10 mouse cellular contexts compared by ENCODE assay signal in the genomic region with DNA sequence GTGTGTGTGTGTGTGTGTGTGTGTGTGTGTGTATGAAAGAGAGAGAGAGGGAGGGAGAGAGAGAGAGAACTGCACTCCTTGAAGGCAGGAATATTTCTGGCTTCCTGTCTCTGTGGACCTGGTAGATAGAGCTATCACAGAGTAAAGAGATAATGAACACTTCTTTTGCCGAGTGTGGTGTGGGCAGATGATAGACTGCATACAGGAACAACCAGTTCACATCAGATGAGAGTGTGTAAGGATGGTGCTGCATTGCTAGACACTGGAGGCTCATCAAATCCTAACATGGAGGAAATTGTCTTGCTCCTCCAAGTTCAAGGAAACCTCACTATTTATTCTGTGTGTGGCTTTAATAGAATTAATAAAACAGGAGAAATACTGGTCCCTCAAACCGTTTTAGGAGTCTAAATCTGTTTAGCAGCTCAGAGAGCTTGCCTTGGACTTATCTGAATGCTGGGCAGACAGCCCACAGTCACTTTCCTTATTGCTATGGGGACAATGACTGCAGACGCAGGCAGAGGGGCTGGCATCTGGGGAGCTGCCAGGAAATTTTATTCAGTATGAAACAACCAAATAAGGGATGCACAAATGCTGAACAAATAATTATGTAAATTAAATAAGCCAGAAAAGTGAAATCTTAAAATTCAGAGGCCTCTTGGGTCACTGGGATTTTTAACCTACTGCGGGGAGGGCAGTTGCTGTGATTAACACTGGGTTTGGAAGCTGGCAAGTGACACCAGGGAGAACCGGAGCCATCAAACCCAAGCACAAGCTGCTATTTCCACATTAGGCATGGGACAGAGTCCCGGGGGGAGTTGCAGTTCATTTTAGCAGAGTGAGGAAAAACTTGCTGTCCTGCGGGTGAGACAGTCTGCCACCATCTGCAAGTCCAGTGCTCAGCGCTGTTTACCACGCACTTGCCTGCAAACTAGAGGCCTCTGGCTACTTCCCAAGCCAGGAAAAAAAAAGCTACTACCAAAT. TPM values are rescaled to one million over a fixed set of nuclear protein-coding genes. Genes with fewer than 3 reads are reported as not detected.
A peak's percentile ranks its signal among the peaks of the same experiment; 100 is the strongest.
DNase-seq lines count a peak whose midpoint lies in the region; ATAC-seq and TF ChIP-seq lines count a peak whose summit lies in the region.
"Had no signal": no experiment of that assay in that cellular context is flagged by ENCODE, and none has a peak within 500 bp of the region (broad histone marks: within the 10 kb centered on the region; RNA-seq: fewer than 3 reads in every experiment).

No protein-coding gene starts in this region.

- WGBS in limb, embryonic 14.5 days: 56% methylated on average over 9 of the region's 9 CpGs
- 75% methylated on average over 9 of the region's 9 CpGs for WGBS in limb, embryonic 10.5 days
- 38% methylated on average over 9 of the region's 9 CpGs for WGBS in lung, embryonic 15.5 days

- DNase-seq in limb, embryonic 14.5 days (ENCODE audit: low spot score): peak; percentile 17
- no peak for DNase-seq in limb, embryonic 10.5 days (ENCODE audit: low spot score)
- DNase-seq in cerebellum, postnatal 36 days: peak; percentile 5
- peak; percentile 68 to 70 for DNase-seq in heart, postnatal 10 days
- DNase-seq in thymus, postnatal 25 days: no peak
- DNase-seq in urinary bladder, postnatal 10 days (ENCODE audit: low spot score): no peak
- no peak for DNase-seq in thymus, postnatal 0 days (ENCODE audit: low spot score)

- H3K4me1 ChIP-seq in limb, embryonic 14.5 days (ENCODE audit: control insufficient read depth, insufficient read depth, low read length): no peaks in the 10 kb centered on the region
- no peaks in the 10 kb centered on the region for H3K4me1 ChIP-seq in limb, embryonic 10.5 days
- H3K4me1 ChIP-seq in lung, embryonic 15.5 days: peaks cover 11% of the 10 kb centered on the region

- H3K36me3 ChIP-seq in limb, embryonic 14.5 days (ENCODE audit: control insufficient read depth, insufficient read depth, low read length): no peaks in the 10 kb centered on the region
- no peaks in the 10 kb centered on the region for H3K36me3 ChIP-seq in limb, embryonic 10.5 days
- H3K36me3 ChIP-seq in lung, embryonic 15.5 days: no peaks in the 10 kb centered on the region

- no peak overlapping the region for H3K9ac ChIP-seq in limb, embryonic 14.5 days (ENCODE audit: low read depth, low read length, severe bottlenecking)
- H3K9ac ChIP-seq in lung, embryonic 15.5 days: no peak overlapping the region

- H3K27ac ChIP-seq in limb, embryonic 14.5 days (replicated peaks; ENCODE audit: low read depth, low read length): no peak overlapping the region
- H3K27ac ChIP-seq in limb, embryonic 10.5 days: no peak overlapping the region
- H3K27ac ChIP-seq in lung, embryonic 15.5 days: peak overlapping the region; percentile 77

- no peak overlapping the region for H3K4me3 ChIP-seq in limb, embryonic 14.5 days (replicated peaks; ENCODE audit: low read length)
- H3K4me3 ChIP-seq in limb, embryonic 10.5 days: no peak overlapping the region
- H3K4me3 ChIP-seq in lung, embryonic 15.5 days: no peak overlapping the region
- H3K4me3 ChIP-seq: erythroblast, embryonic 14.5 days had no signal

- no peaks in the 10 kb centered on the region for H3K9me3 ChIP-seq in limb, embryonic 14.5 days (ENCODE audit: control insufficient read depth, low read length)
- no peaks in the 10 kb centered on the region for H3K9me3 ChIP-seq in limb, embryonic 10.5 days (replicated peaks)
- no peaks in the 10 kb centered on the region for H3K9me3 ChIP-seq in lung, embryonic 15.5 days

- H3K4me2 ChIP-seq in limb, embryonic 14.5 days (replicated peaks; ENCODE audit: low read depth, low read length, severe bottlenecking): no peak overlapping the region
- H3K4me2 ChIP-seq in lung, embryonic 15.5 days: no peak overlapping the region

- intact Hi-C loops in heart, postnatal 10 days (cut with DNase I): no loop called here

- ATAC-seq in limb, embryonic 14.5 days (ENCODE audit: low FRiP score, low read depth): no peak
- peak; percentile 82; the same call in 1 of the 2 replicates for ATAC-seq in lung, embryonic 15.5 days (ENCODE audit: borderline replicate concordance, extremely low read depth, low FRiP score, low TSS enrichment)

- no peaks in the 10 kb centered on the region for H3K27me3 ChIP-seq in limb, embryonic 14.5 days (ENCODE audit: control insufficient read depth, insufficient read depth, low read length)
- H3K27me3 ChIP-seq in limb, embryonic 10.5 days (ENCODE audit: low read depth, poor library complexity, severe bottlenecking): no peaks in the 10 kb centered on the region
- no peaks in the 10 kb centered on the region for H3K27me3 ChIP-seq in lung, embryonic 15.5 days

- TF ChIP-seq POLR2A in limb, embryonic 14.5 days (IDR thresholded peaks at IDR 0.05; ENCODE audit: borderline replicate concordance, extremely low read depth, insufficient read depth, insufficient read length): no peak

RNA-seq across cellular contexts. Expression of a gene that starts 43.5 kb away (rescaled TPM):
- 15.0 and 15.8 TPM in 2 replicates for polyA plus RNA-seq in limb, embryonic 14.5 days (2012; rRNA removed)
- 20.8 and 24.4 TPM in 2 replicates for polyA plus RNA-seq in limb, embryonic 14.5 days (2014; fragmentation: Nextera tagmentation; extraction: Ambion mirVana)
- polyA plus RNA-seq in limb, embryonic 10.5 days (2016; fragmentation: Nextera tagmentation; extraction: Ambion mirVana): 1.4 and 1.9 TPM in 2 replicates
- total RNA-seq in heart, postnatal 10 days (2021): 1 to 10 TPM; 2.3 TPM
- 13.4 and 15.5 TPM in 2 replicates for polyA plus RNA-seq in lung, embryonic 15.5 days (2015; fragmentation: Nextera tagmentation; extraction: Ambion mirVana)
- polyA plus RNA-seq in thymus, postnatal 0 days (2015; fragmentation: Nextera tagmentation; extraction: Ambion mirVana): 14.9 and 17.4 TPM in 2 replicates
- total RNA-seq: MEL had no signal
- polyA plus RNA-seq: erythroblast, embryonic 14.5 days had no signal

Comparison
In these comparisons a context has a peak if more than half of its experiments do, and no peak if none do; other contexts are left out.
1. DNase-seq: peak in limb, embryonic 14.5 days (single experiment), cerebellum, postnatal 36 days (2 of 2) and heart, postnatal 10 days (2 of 2); none in limb, embryonic 10.5 days (single experiment), thymus, postnatal 25 days (single experiment), urinary bladder, postnatal 10 days (single experiment) and thymus, postnatal 0 days (single experiment).